Mouse (Mus musculus) ES-Bruce4 (cell line): ENCODE measurements around the gene Csmd2. TPM values are rescaled to one million over a fixed set of nuclear protein-coding genes. Genes with fewer than 3 reads are reported as not detected.

Experiments used
- H3K27ac ChIP-seq: 2 replicates; pipeline ENCODE4 v1.5.1; 2012; ENCODE audit warnings: low read length, inconsistent platforms; ENCODE audit not compliant: insufficient read depth
- H3K27me3 ChIP-seq: 2 replicates; pipeline ENCODE4 v1.6.1; 2012; ENCODE audit warnings: mild to moderate bottlenecking, low read length, inconsistent platforms; ENCODE audit not compliant: control insufficient read depth, poor library complexity, insufficient read depth, severe bottlenecking
- H3K36me3 ChIP-seq: 2 replicates; pipeline ENCODE4 v1.6.1; 2012; ENCODE audit warnings: inconsistent platforms, mild to moderate bottlenecking, low read length, moderate library complexity; ENCODE audit not compliant: control insufficient read depth, poor library complexity, insufficient read depth, severe bottlenecking
- H3K4me1 ChIP-seq: one replicate; pipeline ENCODE4 v1.8.1; 2011; ENCODE audit warnings: low read length; ENCODE audit not compliant: control insufficient read depth, insufficient read depth
- H3K4me3 ChIP-seq: 2 replicates; pipeline ENCODE4 v1.5.1; 2011; ENCODE audit warnings: low read depth, mild to moderate bottlenecking, low read length
- H3K9ac ChIP-seq: 2 replicates; pipeline ENCODE4 v1.6.1; 2012; ENCODE audit warnings: low read depth, mild to moderate bottlenecking, inconsistent platforms; ENCODE audit not compliant: poor library complexity, severe bottlenecking
- H3K9me3 ChIP-seq: replicated peaks from 2 replicates; pipeline ENCODE4 v1.6.1; 2012; ENCODE audit warnings: mild to moderate bottlenecking, low read length, inconsistent platforms; ENCODE audit not compliant: control insufficient read depth, poor library complexity, insufficient read depth, severe bottlenecking
- CTCF ChIP-seq: IDR thresholded peaks from one replicate; pipeline ENCODE4 v1.8.1; 2011; ENCODE audit warnings: low read depth, low read length
- EP300 ChIP-seq: IDR thresholded peaks from 2 replicates; pipeline ENCODE4 v1.6.1; 2011; ENCODE audit warnings: low read depth, low read length; ENCODE audit not compliant: insufficient read depth
- POLR2A ChIP-seq: IDR thresholded peaks from one replicate; pipeline ENCODE4 v1.8.1; 2011; ENCODE audit warnings: low read length; ENCODE audit not compliant: insufficient read depth
- polyA plus RNA-seq: library from polyadenylated mRNA; stranded (reverse); fragments of >200 nt; gene quantifications from 2 replicates; pipeline ENCODE4 v1.2.4, GENCODE M21; 2011; ENCODE audit warnings: low read depth; ENCODE audit not compliant: missing spikeins, insufficient read depth, insufficient read length

Gene Csmd2
- polyA plus RNA-seq, 1 experiment = 4.0 TPM

DNA sequence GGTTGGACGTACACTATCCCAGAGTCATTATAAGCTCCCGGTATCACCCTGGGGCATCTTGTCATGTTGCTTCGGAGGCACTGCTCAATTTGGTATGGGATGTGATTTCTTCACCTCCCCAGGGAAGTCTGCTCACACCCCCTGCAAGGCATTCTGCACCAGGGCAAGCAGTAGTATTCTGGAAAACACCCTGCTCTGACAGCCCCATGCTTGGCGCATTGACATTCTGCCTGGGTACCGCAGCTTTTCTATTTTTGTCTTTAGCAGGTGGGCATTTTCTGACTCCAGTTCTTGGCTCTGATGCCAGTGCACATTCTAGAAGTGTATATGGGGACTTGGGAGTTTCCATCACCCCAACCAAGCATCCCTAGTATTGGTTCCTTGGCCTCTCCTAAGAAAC is 111.9 kb downstream of the Csmd2 start:
- Histone ChIP-seq H3K9me3 (no peaks in the 10 kb centered on the region), H3K36me3 (no peaks in the 10 kb centered on the region), H3K9ac (no peak overlapping the region), H3K27me3 (no peaks in the 10 kb centered on the region), H3K27ac (no peak overlapping the region), H3K4me3 (no peak overlapping the region), H3K4me1 (no peaks in the 10 kb centered on the region)
- no peak for TF ChIP-seq CTCF
- TF ChIP-seq POLR2A = no peak
- no peak for TF ChIP-seq EP300

DNA sequence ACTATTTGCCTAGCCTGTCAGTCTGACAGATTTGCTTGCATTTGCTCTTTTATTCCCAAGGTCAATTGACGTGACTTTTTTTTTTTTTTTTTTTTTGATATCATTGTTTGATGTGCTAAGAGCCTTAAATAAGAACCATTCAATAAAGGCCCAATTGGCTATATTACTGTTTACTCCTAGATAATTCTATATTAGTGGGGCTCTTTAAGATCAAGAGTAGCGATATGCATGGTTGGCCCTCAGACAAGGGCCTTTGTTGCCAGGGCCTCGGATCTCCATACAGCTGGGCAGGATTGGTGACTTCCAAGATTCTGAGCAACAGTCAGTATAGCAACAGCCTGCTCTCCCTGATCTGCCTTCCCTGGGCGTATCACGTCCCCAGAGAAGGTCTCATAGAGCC is 112.9 kb downstream of the Csmd2 start:
- Histone ChIP-seq H3K9ac (no peak overlapping the region), H3K4me3 (no peak overlapping the region), H3K27ac (no peak overlapping the region), H3K9me3 (no peaks in the 10 kb centered on the region), H3K27me3 (no peaks in the 10 kb centered on the region), H3K4me1 (no peaks in the 10 kb centered on the region), H3K36me3 (no peaks in the 10 kb centered on the region)
- TF ChIP-seq EP300 (no peak), POLR2A (no peak), CTCF (no peak)

DNA sequence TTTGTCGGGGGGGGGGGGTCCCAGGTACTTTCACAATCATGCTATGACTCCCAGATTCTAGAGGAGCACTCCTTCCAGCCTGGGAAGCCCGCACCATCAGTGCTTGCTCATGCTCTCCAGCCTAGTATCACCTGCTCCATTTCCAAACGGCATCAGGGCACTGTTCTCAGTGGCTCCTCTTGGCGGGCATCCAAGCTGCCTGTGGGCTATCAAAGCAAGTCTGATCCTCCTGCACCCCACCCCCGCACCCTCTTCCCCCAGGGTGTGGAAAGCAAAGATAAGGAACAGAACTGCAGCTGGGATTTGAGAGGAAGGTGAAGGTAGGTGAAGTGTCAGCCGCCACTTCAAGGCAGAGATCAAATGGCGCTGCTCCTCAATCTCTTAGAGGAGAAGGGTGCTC is 128.7 kb downstream of the Csmd2 start:
- no peaks in the 10 kb centered on the region for H3K9me3 ChIP-seq
- no peak overlapping the region for H3K27ac ChIP-seq
- no peak overlapping the region for H3K4me3 ChIP-seq
- H3K9ac ChIP-seq = no peak overlapping the region
- no peaks in the 10 kb centered on the region for H3K4me1 ChIP-seq
- no peak for TF ChIP-seq EP300
- TF ChIP-seq POLR2A = no peak
- TF ChIP-seq CTCF = no peak
- H3K27me3 ChIP-seq = no peaks in the 10 kb centered on the region
- no peaks in the 10 kb centered on the region for H3K36me3 ChIP-seq

DNA sequence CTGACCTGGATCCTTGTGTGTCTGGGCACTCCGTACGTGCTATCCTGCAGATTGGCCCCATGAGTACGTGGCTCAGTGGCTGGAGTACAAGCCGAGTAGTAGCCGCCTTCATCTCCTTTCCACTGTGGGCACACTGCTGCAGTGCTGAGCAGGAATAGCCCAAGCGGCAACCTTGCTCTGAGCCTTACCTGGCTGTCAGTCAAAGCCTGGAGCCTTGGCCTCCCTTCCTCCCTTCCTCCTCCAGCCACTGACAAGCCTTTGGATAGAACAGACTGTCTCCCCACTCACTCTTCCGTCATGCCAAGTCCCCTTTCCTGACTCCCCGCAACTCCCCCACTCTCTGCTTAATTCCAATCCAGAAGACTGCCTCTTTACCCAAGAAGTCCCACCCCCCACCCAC is 135.6 kb downstream of the Csmd2 start:
- Histone ChIP-seq H3K9ac (no peak overlapping the region), H3K27me3 (no peaks in the 10 kb centered on the region), H3K9me3 (no peaks in the 10 kb centered on the region; the same call in 1 of the 2 replicates), H3K27ac (no peak overlapping the region), H3K36me3 (no peaks in the 10 kb centered on the region), H3K4me3 (no peak overlapping the region), H3K4me1 (no peaks in the 10 kb centered on the region)
- TF ChIP-seq CTCF (no peak), EP300 (no peak), POLR2A (no peak)

DNA sequence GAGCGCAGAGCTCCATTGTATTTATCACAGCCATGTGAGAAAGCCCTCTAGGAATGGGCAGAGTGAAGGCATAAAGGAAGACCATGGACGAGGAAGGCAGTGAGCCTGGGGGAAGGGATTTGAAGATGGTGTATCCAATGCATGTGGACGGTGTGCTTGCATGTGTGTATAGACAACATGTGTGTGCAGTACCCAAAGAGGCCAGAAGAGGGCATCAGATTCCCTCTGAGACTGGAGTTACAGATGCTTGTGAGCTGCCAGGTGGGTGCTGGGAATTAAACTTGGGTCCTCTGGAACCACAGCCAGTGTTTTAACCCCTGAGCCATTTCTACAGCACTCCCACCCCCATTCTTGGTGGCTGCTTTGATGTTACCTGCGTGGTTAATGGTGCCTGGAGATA is 137.1 kb downstream of the Csmd2 start:
- TF ChIP-seq CTCF (no peak), EP300 (no peak), POLR2A (no peak)
- Histone ChIP-seq H3K36me3 (no peaks in the 10 kb centered on the region), H3K4me1 (no peaks in the 10 kb centered on the region)

DNA sequence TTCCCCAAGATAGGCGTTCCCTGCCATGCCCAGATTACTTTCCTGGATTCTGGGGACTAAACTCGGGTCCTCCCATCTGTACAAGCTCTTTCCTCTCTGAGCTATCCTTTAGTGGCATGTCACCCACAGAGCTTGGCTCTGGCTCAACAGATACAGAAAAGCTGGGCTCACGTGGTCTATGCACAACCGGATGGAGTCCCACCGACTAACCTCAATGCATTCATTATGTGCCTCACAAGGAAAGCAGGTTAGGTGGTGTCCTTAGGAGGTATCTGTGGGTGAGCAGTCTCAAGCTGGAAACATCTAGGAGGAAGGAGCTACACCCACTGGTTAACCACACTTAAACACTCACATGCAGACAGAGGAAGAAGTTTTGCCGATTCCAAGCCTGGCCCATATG is 140.9 kb downstream of the Csmd2 start:
- Histone ChIP-seq H3K36me3 (no peaks in the 10 kb centered on the region), H3K27me3 (no peaks in the 10 kb centered on the region), H3K27ac (no peak overlapping the region), H3K4me1 (no peaks in the 10 kb centered on the region), H3K4me3 (no peak overlapping the region), H3K9ac (no peak overlapping the region), H3K9me3 (no peaks in the 10 kb centered on the region; the same call in 1 of the 2 replicates)
- TF ChIP-seq EP300 = no peak
- no peak for TF ChIP-seq CTCF
- TF ChIP-seq POLR2A = no peak

More for the DNA sequence above, 137.1 kb downstream of the Csmd2 start:
- Histone ChIP-seq H3K9ac (no peak overlapping the region), H3K4me3 (no peak overlapping the region), H3K27me3 (no peaks in the 10 kb centered on the region), H3K9me3 (no peaks in the 10 kb centered on the region; the same call in 1 of the 2 replicates), H3K27ac (no peak overlapping the region)
